Mouse (Mus musculus): ENCODE results near the gene Fam53b. TPM values are rescaled to one million over a fixed set of nuclear protein-coding genes. Genes with fewer than 3 reads are reported as not detected.

Gene Fam53b
- total and polyA plus RNA-seq, 3 experiments = 15.6 to 30.9 (median 22.1) TPM

GRCm38 (mm10) chr7:132776338-132777111, 37.2 kb downstream of the Fam53b start:
- Histone ChIP-seq H3K9me3 (replicated peaks; ENCODE audit: low read length) (no peaks in the 10 kb centered on the region), H3K9ac (ENCODE audit: insufficient read depth, low read depth) (no peak overlapping the region), H3K27me3 (replicated peaks) (no peaks in the 10 kb centered on the region), H3K4me1 (ENCODE audit: control insufficient read depth in 1 of 2, insufficient read depth in 2 of 2) (peaks cover 7 to 55% of the 10 kb centered on the region in 2 experiments), H3K4me2 (ENCODE audit: insufficient read depth, low read depth, poor library complexity, severe bottlenecking) (no peak overlapping the region), H3K36me3 (replicated peaks in 1 of 2; ENCODE audit: control insufficient read depth in 1 of 2, insufficient read depth in 1 of 2, low read length in 1 of 2) (peaks cover 68 to 97% of the 10 kb centered on the region in 2 experiments), H3K79me2 (replicated peaks; ENCODE audit: control insufficient read depth, extremely low read depth, insufficient read depth, poor library complexity, severe bottlenecking) (peaks cover 8% of the 10 kb centered on the region; the same call in 1 of the 2 replicates), H3K27ac (ENCODE audit: insufficient read depth, low read depth) (no peak overlapping the region), H3K4me3 (replicated peaks in 1 of 3; ENCODE audit: low read depth in 2 of 3, low read length in 2 of 3, poor library complexity in 1 of 3) (no peak overlapping the region)
- TF ChIP-seq NELFE (IDR thresholded peaks at IDR 0.05; ENCODE audit: low read depth, low read length) (no peak), USF2 (conservative IDR thresholded peaks at IDR 0.05; ENCODE audit: low read depth, low read length) (no peak), USF1 (IDR thresholded peaks at IDR 0.05; ENCODE audit: low read depth, low read length) (no peak), ZNF384 (IDR thresholded peaks at IDR 0.05; ENCODE audit: low read depth, low read length) (no peak), MAFK (IDR thresholded peaks at IDR 0.05; ENCODE audit: insufficient replicate concordance, low read length) (no peak), POLR2A (IDR thresholded peaks at IDR 0.05; ENCODE audit: low read depth, low read length) (no peak), ZKSCAN1 (IDR thresholded peaks at IDR 0.05; ENCODE audit: borderline replicate concordance, low read depth, low read length) (no peak), GABPA (IDR thresholded peaks at IDR 0.05; ENCODE audit: insufficient replicate concordance, low read depth, low read length) (no peak), CTCF (conservative IDR thresholded peaks at IDR 0.05 in 1 of 2, IDR thresholded peaks at IDR 0.05 in 1 of 2; ENCODE audit: low read depth in 2 of 2, low read length in 2 of 2) (no peak), MAZ (IDR thresholded peaks at IDR 0.05; ENCODE audit: low read depth, low read length) (no peak), TCF12 (IDR thresholded peaks at IDR 0.05; ENCODE audit: low read depth, low read length) (no peak), ELF1 (IDR thresholded peaks at IDR 0.05; ENCODE audit: low read depth, low read length) (no peak), PAX5 (IDR thresholded peaks at IDR 0.05; ENCODE audit: low read length) (no peak), SIN3A (IDR thresholded peaks at IDR 0.05; ENCODE audit: low read length) (no peak), E2F4 (IDR thresholded peaks at IDR 0.05; ENCODE audit: insufficient replicate concordance, low read depth, low read length) (no peak), RAD21 (IDR thresholded peaks at IDR 0.05; ENCODE audit: low read depth, low read length) (no peak), UBTF (IDR thresholded peaks at IDR 0.05; ENCODE audit: low read depth, low read length) (no peak), JUND (conservative IDR thresholded peaks at IDR 0.05; ENCODE audit: low read depth, low read length) (no peak), CHD2 (IDR thresholded peaks at IDR 0.05; ENCODE audit: low read length) (no peak)
- DNase-seq (ENCODE audit: extremely low read depth) = no peak
- in situ Hi-C loops (cut with MboI; ENCODE audit: low pct_ligation_motif_present, low pct_unique_long_range_greater_than_20kb, low sequenced_read_pairs) (no loop called here), dilution Hi-C loops (cut with MboI; ENCODE audit: extremely low pct_ligation_motif_present, extremely low pct_unique_long_range_greater_than_20kb, low sequenced_read_pairs) (no loop called here)

- Histone ChIP-seq H3K79me2 (replicated peaks; ENCODE audit: control insufficient read depth, extremely low read depth, insufficient read depth, poor library complexity, severe bottlenecking) (peaks cover 8% of the 10 kb centered on the region; the same call in 1 of the 2 replicates), H3K9me3 (replicated peaks; ENCODE audit: low read length) (no peaks in the 10 kb centered on the region), H3K9ac (ENCODE audit: insufficient read depth, low read depth) (no peak overlapping the region), H3K4me3 (replicated peaks in 1 of 3; ENCODE audit: low read depth in 2 of 3, low read length in 2 of 3, poor library complexity in 1 of 3) (no peak overlapping the region), H3K27ac (ENCODE audit: insufficient read depth, low read depth) (no peak overlapping the region), H3K36me3 (replicated peaks in 1 of 2; ENCODE audit: control insufficient read depth in 1 of 2, insufficient read depth in 1 of 2, low read length in 1 of 2) (peaks cover 71 to 96% of the 10 kb centered on the region in 2 experiments), H3K4me2 (ENCODE audit: insufficient read depth, low read depth, poor library complexity, severe bottlenecking) (no peak overlapping the region), H3K4me1 (ENCODE audit: control insufficient read depth in 1 of 2, insufficient read depth in 2 of 2) (peaks cover 7 to 54% of the 10 kb centered on the region in 2 experiments), H3K27me3 (replicated peaks) (no peaks in the 10 kb centered on the region)
- no peak for TF ChIP-seq CTCF (conservative IDR thresholded peaks at IDR 0.05 in 1 of 2, IDR thresholded peaks at IDR 0.05 in 1 of 2; ENCODE audit: low read depth in 2 of 2, low read length in 2 of 2)
- no peak for TF ChIP-seq RAD21 (IDR thresholded peaks at IDR 0.05; ENCODE audit: low read depth, low read length)
- no peak for TF ChIP-seq TCF12 (IDR thresholded peaks at IDR 0.05; ENCODE audit: low read depth, low read length)
- TF ChIP-seq RCOR1 (conservative IDR thresholded peaks at IDR 0.05; ENCODE audit: low read depth, low read length) = no peak
- TF ChIP-seq ZC3H11A (IDR thresholded peaks at IDR 0.05; ENCODE audit: low read depth, low read length) = no peak
- TF ChIP-seq ZNF384 (IDR thresholded peaks at IDR 0.05; ENCODE audit: low read depth, low read length) = no peak
- no peak for TF ChIP-seq CHD2 (IDR thresholded peaks at IDR 0.05; ENCODE audit: low read length)
- no peak for TF ChIP-seq IRF4 (IDR thresholded peaks at IDR 0.05; ENCODE audit: low read depth, low read length)
- TF ChIP-seq MAZ (IDR thresholded peaks at IDR 0.05; ENCODE audit: low read depth, low read length) = no peak
- no peak for TF ChIP-seq CHD1 (IDR thresholded peaks at IDR 0.05; ENCODE audit: low read depth, low read length)
- no peak for TF ChIP-seq BHLHE40 (IDR thresholded peaks at IDR 0.05; ENCODE audit: low read depth, low read length)
- TF ChIP-seq TBP (conservative IDR thresholded peaks at IDR 0.05; ENCODE audit: low read depth, low read length) = no peak
- DNase-seq (ENCODE audit: extremely low read depth) = no peak
- dilution Hi-C loops (cut with MboI; ENCODE audit: extremely low pct_ligation_motif_present, extremely low pct_unique_long_range_greater_than_20kb, low sequenced_read_pairs) = no loop called here
- in situ Hi-C loops (cut with MboI; ENCODE audit: low pct_ligation_motif_present, low pct_unique_long_range_greater_than_20kb, low sequenced_read_pairs) = no loop called here
Observed at GRCm38 (mm10) chr7:132775922-132776321, 37.8 kb downstream of the Fam53b start.

Measured in CH12.LX (cell line).